ENCODE assay signal across 22 mouse cellular contexts in the genomic region with DNA sequence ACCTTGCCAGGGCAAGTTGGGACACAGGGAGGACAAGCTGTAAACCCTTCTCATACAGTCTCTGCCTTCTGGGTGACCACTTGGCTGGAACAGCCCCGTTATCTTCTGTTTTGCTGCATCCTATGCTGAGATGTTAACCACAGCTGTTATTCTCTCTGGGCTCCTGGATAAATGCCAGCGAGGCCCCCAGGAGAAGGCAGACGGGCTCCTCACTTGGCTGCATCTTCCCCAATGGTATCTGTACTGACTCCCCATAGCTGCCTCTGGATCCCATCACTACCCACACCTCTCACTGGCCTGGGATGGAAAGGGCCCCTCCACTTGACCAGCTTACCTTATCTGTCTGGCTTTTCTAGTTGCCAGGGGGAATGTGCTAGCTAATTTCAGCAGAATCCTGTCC. TPM values are rescaled to one million over a fixed set of nuclear protein-coding genes. Genes with fewer than 3 reads are reported as not detected.
DNase-seq lines count a peak whose midpoint lies in the region; ATAC-seq and TF ChIP-seq lines count a peak whose summit lies in the region.
"Had no signal": no experiment of that assay in that cellular context is flagged by ENCODE, and none has a peak within 500 bp of the region (broad histone marks: within the 10 kb centered on the region; RNA-seq: fewer than 3 reads in every experiment).

No protein-coding gene starts in this region.

- DNase-seq in heart, embryonic 10.5 days (ENCODE audit: low spot score): no peak
- no peak for DNase-seq in kidney, postnatal 25 days
- DNase-seq in liver: peak; percentile 20
- no peak for DNase-seq in liver, embryonic 11.5 days (ENCODE audit: low spot score)
- DNase-seq in stomach, postnatal 0 days (ENCODE audit: low spot score): no peak
- DNase-seq: adrenal gland, postnatal 14 days; cerebellum, adult 2 months; gastrocnemius, postnatal 10 days; lung, postnatal 14 days; midbrain, embryonic 14.5 days; right cerebral cortex, postnatal 4 days had no signal

- H3K27ac ChIP-seq in heart, embryonic 12.5 days (ENCODE audit: poor library complexity, severe bottlenecking): no peak overlapping the region
- no peak overlapping the region for H3K27ac ChIP-seq in heart, embryonic 10.5 days
- peak overlapping the region; percentile 42; the same call in 1 of the 2 replicates for H3K27ac ChIP-seq in kidney, embryonic 14.5 days (ENCODE audit: low read depth, low read length)
- H3K27ac ChIP-seq in liver, embryonic 11.5 days (ENCODE audit: low read depth, low read length): no peak overlapping the region
- H3K27ac ChIP-seq in stomach, embryonic 15.5 days: peak overlapping the region; percentile 9; the same call in 1 of the 2 replicates
- no peak overlapping the region for H3K27ac ChIP-seq in stomach, postnatal 0 days (replicated peaks)
- H3K27ac ChIP-seq: forebrain, embryonic 15.5 days; hindbrain, embryonic 10.5 days; layer of hippocampus, adult 2 months; limb, embryonic 13.5 days; liver, embryonic 15.5 days; neural tube, embryonic 13.5 days had no signal

- TF ChIP-seq CTCF in stomach, postnatal 0 days (IDR thresholded peaks at IDR 0.05; ENCODE audit: low read depth): no peak

- 0 out of 2 replicates have a peak, but pooled peaks cover 5% of the 10 kb centered on the region for H3K27me3 ChIP-seq in heart, embryonic 12.5 days (replicated peaks)
- peaks cover 24% of the 10 kb centered on the region; the same call in 1 of the 2 replicates for H3K27me3 ChIP-seq in heart, embryonic 10.5 days (ENCODE audit: insufficient read depth, poor library complexity, severe bottlenecking)
- no peaks in the 10 kb centered on the region; the same call in 1 of the 2 replicates for H3K27me3 ChIP-seq in kidney, embryonic 14.5 days (ENCODE audit: control insufficient read depth, insufficient read depth, low read length)
- no peaks in the 10 kb centered on the region for H3K27me3 ChIP-seq in liver, embryonic 11.5 days (replicated peaks; ENCODE audit: control insufficient read depth, insufficient read depth, low read length)
- no peaks in the 10 kb centered on the region for H3K27me3 ChIP-seq in stomach, embryonic 15.5 days (replicated peaks)
- H3K27me3 ChIP-seq in stomach, postnatal 0 days (ENCODE audit: control insufficient read depth, insufficient read depth, low read length): no peaks in the 10 kb centered on the region
- H3K27me3 ChIP-seq: forebrain, embryonic 15.5 days; liver, embryonic 15.5 days; neural tube, embryonic 13.5 days had no signal

- H3K4me2 ChIP-seq in heart, embryonic 12.5 days: no peak overlapping the region
- H3K4me2 ChIP-seq in kidney, embryonic 14.5 days (replicated peaks; ENCODE audit: low read depth, low read length): no peak overlapping the region
- no peak overlapping the region for H3K4me2 ChIP-seq in liver, embryonic 11.5 days
- no peak overlapping the region for H3K4me2 ChIP-seq in stomach, embryonic 15.5 days
- H3K4me2 ChIP-seq in stomach, postnatal 0 days (replicated peaks; ENCODE audit: low read depth): no peak overlapping the region
- H3K4me2 ChIP-seq: forebrain, embryonic 15.5 days; limb, embryonic 13.5 days; liver, embryonic 15.5 days; neural tube, embryonic 13.5 days had no signal

- TF ChIP-seq EP300 in stomach, postnatal 0 days (optimal IDR thresholded peaks at IDR 0.05): no peak

- peaks cover 30% of the 10 kb centered on the region for H3K4me1 ChIP-seq in heart, embryonic 12.5 days (replicated peaks)
- peaks cover 38% of the 10 kb centered on the region for H3K4me1 ChIP-seq in heart, embryonic 10.5 days
- peaks cover 32% of the 10 kb centered on the region for H3K4me1 ChIP-seq in kidney, embryonic 14.5 days (ENCODE audit: control insufficient read depth, insufficient read depth, low read length)
- 0 out of 2 replicates have a peak, but pooled peaks cover 2% of the 10 kb centered on the region for H3K4me1 ChIP-seq in liver, embryonic 11.5 days (replicated peaks; ENCODE audit: control insufficient read depth, insufficient read depth, low read length)
- H3K4me1 ChIP-seq in stomach, embryonic 15.5 days: peaks cover 29% of the 10 kb centered on the region
- no peaks in the 10 kb centered on the region for H3K4me1 ChIP-seq in stomach, postnatal 0 days (replicated peaks; ENCODE audit: control insufficient read depth, insufficient read depth)
- H3K4me1 ChIP-seq: liver, embryonic 15.5 days had no signal

- no peak overlapping the region for H3K9ac ChIP-seq in heart, embryonic 12.5 days
- no peak overlapping the region for H3K9ac ChIP-seq in kidney, embryonic 14.5 days (ENCODE audit: low read depth, low read length)
- H3K9ac ChIP-seq in liver, embryonic 11.5 days (ENCODE audit: low read depth, low read length): no peak overlapping the region
- H3K9ac ChIP-seq in stomach, embryonic 15.5 days: no peak overlapping the region
- H3K9ac ChIP-seq in stomach, postnatal 0 days (ENCODE audit: low read length): no peak overlapping the region
- H3K9ac ChIP-seq: forebrain, embryonic 15.5 days; limb, embryonic 13.5 days; liver, embryonic 15.5 days; neural tube, embryonic 13.5 days had no signal

- WGBS in heart, embryonic 12.5 days: 21% methylated on average over 3 of the region's 3 CpGs
- WGBS in heart, embryonic 10.5 days: 29% methylated on average over 3 of the region's 3 CpGs
- WGBS in kidney, embryonic 14.5 days: 56% methylated on average over 3 of the region's 3 CpGs
- WGBS in liver, embryonic 11.5 days: 73% methylated on average over 3 of the region's 3 CpGs
- 44% methylated on average over 3 of the region's 3 CpGs for WGBS in stomach, embryonic 15.5 days
- WGBS in stomach, postnatal 0 days: 45% methylated on average over 3 of the region's 3 CpGs

- H3K36me3 ChIP-seq in heart, embryonic 12.5 days: no peaks in the 10 kb centered on the region
- H3K36me3 ChIP-seq in heart, embryonic 10.5 days: no peaks in the 10 kb centered on the region
- no peaks in the 10 kb centered on the region for H3K36me3 ChIP-seq in kidney, embryonic 14.5 days (ENCODE audit: control insufficient read depth, insufficient read depth, low read length)
- H3K36me3 ChIP-seq in liver, embryonic 11.5 days (ENCODE audit: control insufficient read depth, insufficient read depth, low read length): no peaks in the 10 kb centered on the region
- H3K36me3 ChIP-seq in stomach, embryonic 15.5 days: no peaks in the 10 kb centered on the region
- no peaks in the 10 kb centered on the region for H3K36me3 ChIP-seq in stomach, postnatal 0 days (ENCODE audit: control insufficient read depth, insufficient read depth, low read length)
- H3K36me3 ChIP-seq: forebrain, embryonic 15.5 days; hindbrain, embryonic 10.5 days; limb, embryonic 13.5 days; liver, embryonic 15.5 days; neural tube, embryonic 13.5 days had no signal

- no peaks in the 10 kb centered on the region for H3K9me3 ChIP-seq in heart, embryonic 12.5 days (replicated peaks)
- H3K9me3 ChIP-seq in heart, embryonic 10.5 days: no peaks in the 10 kb centered on the region
- H3K9me3 ChIP-seq in kidney, embryonic 14.5 days (ENCODE audit: control insufficient read depth, low read length): no peaks in the 10 kb centered on the region
- no peaks in the 10 kb centered on the region for H3K9me3 ChIP-seq in liver, embryonic 11.5 days (ENCODE audit: control insufficient read depth, low read length)
- no peaks in the 10 kb centered on the region for H3K9me3 ChIP-seq in stomach, embryonic 15.5 days
- H3K9me3 ChIP-seq in stomach, postnatal 0 days (ENCODE audit: control insufficient read depth, low read length): no peaks in the 10 kb centered on the region
- H3K9me3 ChIP-seq: forebrain, embryonic 15.5 days; hindbrain, embryonic 10.5 days; limb, embryonic 13.5 days; liver, embryonic 15.5 days; megakaryocyte, embryonic 14.5 days; neural tube, embryonic 13.5 days had no signal

- H3K4me3 ChIP-seq in heart, embryonic 12.5 days: no peak overlapping the region
- no peak overlapping the region for H3K4me3 ChIP-seq in heart, embryonic 10.5 days
- H3K4me3 ChIP-seq in kidney, embryonic 14.5 days (ENCODE audit: low read length): no peak overlapping the region
- no peak overlapping the region for H3K4me3 ChIP-seq in liver, embryonic 11.5 days (ENCODE audit: low read depth, low read length)
- no peak overlapping the region for H3K4me3 ChIP-seq in stomach, embryonic 15.5 days (replicated peaks)
- H3K4me3 ChIP-seq in stomach, postnatal 0 days (ENCODE audit: low read depth, low read length): no peak overlapping the region
- H3K4me3 ChIP-seq: forebrain, embryonic 15.5 days; hindbrain, embryonic 10.5 days; layer of hippocampus, adult 2 months; limb, embryonic 13.5 days; liver, embryonic 15.5 days; megakaryocyte, embryonic 14.5 days; neural tube, embryonic 13.5 days had no signal

- ATAC-seq in heart, embryonic 12.5 days (ENCODE audit: insufficient number of reproducible peaks, low FRiP score): peak; percentile 57; the same call in 1 of the 2 replicates
- peak; percentile 20; the same call in 1 of the 2 replicates for ATAC-seq in kidney, embryonic 14.5 days (ENCODE audit: low FRiP score, low TSS enrichment)
- no peak for ATAC-seq in liver, embryonic 11.5 days (replicated peaks; ENCODE audit: low FRiP score)
- no peak for ATAC-seq in stomach, embryonic 15.5 days (ENCODE audit: insufficient read depth, low FRiP score, low read depth)
- no peak for ATAC-seq in stomach, postnatal 0 days (ENCODE audit: low FRiP score, low TSS enrichment)
- ATAC-seq: CD4-positive, CD25-positive, alpha-beta regulatory T cell, adult 4 months; forebrain, embryonic 15.5 days had no signal

RNA-seq across cellular contexts. Expression of a gene that starts 13.2 kb away (rescaled TPM):
- 0.80 and 0.94 TPM in 2 replicates for polyA plus RNA-seq in heart, embryonic 12.5 days (2016; fragmentation: Nextera tagmentation; extraction: Ambion mirVana)
- 0.12 and 0.26 TPM in 2 replicates for polyA plus RNA-seq in heart, embryonic 10.5 days (2016; fragmentation: Nextera tagmentation; extraction: Ambion mirVana)
- 6.3 and 12.4 TPM in 2 replicates for polyA plus RNA-seq in kidney, embryonic 14.5 days (2014; fragmentation: Nextera tagmentation; extraction: Ambion mirVana)
- polyA plus RNA-seq in liver, embryonic 11.5 days (2014; fragmentation: Nextera tagmentation; extraction: Ambion mirVana): 0.49 and 0.75 TPM in 2 replicates
- polyA plus RNA-seq in stomach, embryonic 15.5 days (2015; fragmentation: Nextera tagmentation; extraction: Ambion mirVana): 0.89 and 1.3 TPM in 2 replicates
- 0.11 and 0.12 TPM in 2 replicates for polyA plus RNA-seq in stomach, postnatal 0 days (2015; fragmentation: Nextera tagmentation; extraction: Ambion mirVana)
- polyA plus RNA-seq: CD4-positive, CD25-positive, alpha-beta regulatory T cell, adult 4 months had no signal

RNA-seq across cellular contexts. Expression of a gene that starts 57.0 kb away (rescaled TPM):
- 0.51 and 0.67 TPM in 2 replicates for polyA plus RNA-seq in heart, embryonic 12.5 days (2016; fragmentation: Nextera tagmentation; extraction: Ambion mirVana)
- polyA plus RNA-seq in heart, embryonic 10.5 days (2016; fragmentation: Nextera tagmentation; extraction: Ambion mirVana): 0.59 and 0.60 TPM in 2 replicates
- polyA plus RNA-seq in kidney, embryonic 14.5 days (2014; fragmentation: Nextera tagmentation; extraction: Ambion mirVana): 1.1 and 1.9 TPM in 2 replicates
- 1.5 and 2.0 TPM in 2 replicates for polyA plus RNA-seq in liver, embryonic 11.5 days (2014; fragmentation: Nextera tagmentation; extraction: Ambion mirVana)
- 3.1 and 4.0 TPM in 2 replicates for polyA plus RNA-seq in stomach, embryonic 15.5 days (2015; fragmentation: Nextera tagmentation; extraction: Ambion mirVana)
- polyA plus RNA-seq in stomach, postnatal 0 days (2015; fragmentation: Nextera tagmentation; extraction: Ambion mirVana): 4.2 and 5.6 TPM in 2 replicates

Comparison
In these comparisons a context has a peak if more than half of its experiments do, and no peak if none do; other contexts are left out.
1. H3K27ac ChIP-seq: peak in kidney, embryonic 14.5 days (single experiment) and stomach, embryonic 15.5 days (single experiment); none in heart, embryonic 12.5 days (single experiment), heart, embryonic 10.5 days (single experiment), liver, embryonic 11.5 days (single experiment) and stomach, postnatal 0 days (single experiment).
2. ATAC-seq: peak in heart, embryonic 12.5 days (single experiment) and kidney, embryonic 14.5 days (single experiment); none in liver, embryonic 11.5 days (single experiment), stomach, embryonic 15.5 days (single experiment) and stomach, postnatal 0 days (single experiment).